In the genomic region with DNA sequence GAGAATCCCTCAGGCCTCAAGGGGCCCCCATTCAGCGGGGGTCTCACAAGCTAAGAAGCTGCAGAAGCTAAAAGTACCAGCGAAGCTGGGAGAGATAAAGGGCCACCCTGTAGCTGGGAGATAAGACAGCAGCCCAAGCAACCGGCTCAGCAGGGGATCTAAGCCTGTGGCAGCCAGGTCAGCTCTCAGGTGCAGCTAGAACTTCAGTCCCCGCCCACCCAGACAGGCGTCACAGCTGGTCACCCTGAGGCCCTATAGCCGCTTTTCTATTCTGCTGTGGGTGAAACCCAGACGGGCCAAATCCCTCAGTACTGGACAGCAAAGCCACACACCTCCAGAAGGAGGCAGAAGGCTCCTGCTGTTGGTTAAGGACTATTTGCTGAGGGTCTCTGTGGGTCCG, we compare ENCODE assay signal across 8 mouse cellular contexts. TPM values are rescaled to one million over a fixed set of nuclear protein-coding genes. Genes with fewer than 3 reads are reported as not detected.
DNase-seq lines count a peak whose midpoint lies in the region; ATAC-seq lines count a peak whose summit lies in the region.

No protein-coding gene starts in this region.

- H3K36me3 ChIP-seq in midbrain, embryonic 12.5 days, result no peaks in the 10 kb centered on the region
- no peaks in the 10 kb centered on the region for H3K36me3 ChIP-seq in midbrain, embryonic 16.5 days (ENCODE audit: control insufficient read depth, insufficient read depth, low read length)
- no peaks in the 10 kb centered on the region for H3K36me3 ChIP-seq in embryonic facial prominence, embryonic 11.5 days (replicated peaks; ENCODE audit: control insufficient read depth, insufficient read depth, low read depth, low read length)
- 0 out of 2 replicates have a peak, but pooled peaks cover under 1% of the 10 kb centered on the region for H3K36me3 ChIP-seq in intestine, embryonic 14.5 days (ENCODE audit: control insufficient read depth, insufficient read depth, low read length)
- no peaks in the 10 kb centered on the region for H3K36me3 ChIP-seq in midbrain, embryonic 13.5 days

- H3K4me1 ChIP-seq in midbrain, embryonic 12.5 days, result peaks cover 49% of the 10 kb centered on the region
- H3K4me1 ChIP-seq in midbrain, embryonic 16.5 days (ENCODE audit: control insufficient read depth, insufficient read depth, low read length), result peaks cover 27% of the 10 kb centered on the region
- H3K4me1 ChIP-seq in embryonic facial prominence, embryonic 11.5 days (ENCODE audit: control insufficient read depth, insufficient read depth, low read length), result peaks cover 14% of the 10 kb centered on the region
- peaks cover 52% of the 10 kb centered on the region for H3K4me1 ChIP-seq in intestine, embryonic 14.5 days (replicated peaks; ENCODE audit: control insufficient read depth, insufficient read depth, low read length)
- H3K4me1 ChIP-seq in midbrain, embryonic 13.5 days (replicated peaks), result peaks cover 49% of the 10 kb centered on the region

- no peak for ATAC-seq in midbrain, embryonic 12.5 days (ENCODE audit: low FRiP score, low read depth)
- ATAC-seq in midbrain, embryonic 16.5 days, result no peak
- no peak for ATAC-seq in embryonic facial prominence, embryonic 11.5 days (replicated peaks; ENCODE audit: insufficient number of reproducible peaks, low FRiP score, low TSS enrichment, low read depth)
- ATAC-seq in intestine, embryonic 14.5 days (replicated peaks; ENCODE audit: low FRiP score, low TSS enrichment, low read depth), result no peak
- no peak for ATAC-seq in midbrain, embryonic 13.5 days

- H3K27me3 ChIP-seq in midbrain, embryonic 12.5 days, result peaks cover 58% of the 10 kb centered on the region
- peaks cover 8% of the 10 kb centered on the region for H3K27me3 ChIP-seq in midbrain, embryonic 16.5 days (ENCODE audit: control insufficient read depth, insufficient read depth, low read depth, low read length)
- H3K27me3 ChIP-seq in embryonic facial prominence, embryonic 11.5 days (ENCODE audit: control insufficient read depth, insufficient read depth, low read length), result peaks cover 6% of the 10 kb centered on the region
- H3K27me3 ChIP-seq in intestine, embryonic 14.5 days (replicated peaks; ENCODE audit: control insufficient read depth, insufficient read depth, low read length), result 0 out of 2 replicates have a peak, but pooled peaks cover 2% of the 10 kb centered on the region
- H3K27me3 ChIP-seq in midbrain, embryonic 13.5 days, result peaks cover 37% of the 10 kb centered on the region

- 17% methylated on average over 8 of the region's 8 CpGs for WGBS in midbrain, embryonic 12.5 days
- 22% methylated on average over 8 of the region's 8 CpGs for WGBS in midbrain, embryonic 16.5 days
- WGBS in embryonic facial prominence, embryonic 11.5 days, result 32% methylated on average over 8 of the region's 8 CpGs
- WGBS in intestine, embryonic 14.5 days, result 43% methylated on average over 8 of the region's 8 CpGs
- 24% methylated on average over 8 of the region's 8 CpGs for WGBS in midbrain, embryonic 13.5 days

- no peak overlapping the region for H3K9ac ChIP-seq in midbrain, embryonic 12.5 days (replicated peaks)
- no peak overlapping the region for H3K9ac ChIP-seq in midbrain, embryonic 16.5 days (ENCODE audit: low read depth, low read length)
- no peak overlapping the region for H3K9ac ChIP-seq in embryonic facial prominence, embryonic 11.5 days (replicated peaks; ENCODE audit: low read length)
- H3K9ac ChIP-seq in intestine, embryonic 14.5 days (ENCODE audit: low read length), result no peak overlapping the region
- no peak overlapping the region for H3K9ac ChIP-seq in midbrain, embryonic 13.5 days (replicated peaks)

- no peak overlapping the region for H3K27ac ChIP-seq in midbrain, embryonic 12.5 days (replicated peaks)
- H3K27ac ChIP-seq in midbrain, embryonic 16.5 days (ENCODE audit: low read length), result no peak overlapping the region
- no peak overlapping the region for H3K27ac ChIP-seq in embryonic facial prominence, embryonic 11.5 days (replicated peaks; ENCODE audit: low read depth, low read length)
- no peak overlapping the region for H3K27ac ChIP-seq in intestine, embryonic 14.5 days (ENCODE audit: low read depth)
- H3K27ac ChIP-seq in midbrain, embryonic 13.5 days, result no peak overlapping the region

- no peak for DNase-seq in embryonic facial prominence, embryonic 11.5 days (ENCODE audit: low spot score)
- DNase-seq in intestine, embryonic 14.5 days (ENCODE audit: low spot score), result no peak
- DNase-seq in ovary, postnatal 10 days (ENCODE audit: low spot score), result no peak
- DNase-seq in ovary, postnatal 36 days (ENCODE audit: low spot score), result no peak
- no peak for DNase-seq in frontal cortex, postnatal 10 days (ENCODE audit: low spot score in 2 of 2)

- H3K4me3 ChIP-seq in midbrain, embryonic 12.5 days, result no peak overlapping the region
- no peak overlapping the region for H3K4me3 ChIP-seq in midbrain, embryonic 16.5 days (ENCODE audit: low read depth, low read length)
- no peak overlapping the region; the same call in 1 of the 2 replicates for H3K4me3 ChIP-seq in embryonic facial prominence, embryonic 11.5 days (ENCODE audit: low read depth, low read length)
- H3K4me3 ChIP-seq in intestine, embryonic 14.5 days (ENCODE audit: low read depth, low read length), result no peak overlapping the region
- H3K4me3 ChIP-seq in midbrain, embryonic 13.5 days (replicated peaks), result no peak overlapping the region

- H3K4me2 ChIP-seq in midbrain, embryonic 12.5 days (replicated peaks), result peak overlapping the region; percentile 97; the same call in 1 of the 2 replicates
- H3K4me2 ChIP-seq in midbrain, embryonic 16.5 days (ENCODE audit: low read length), result no peak overlapping the region; the same call in 1 of the 2 replicates
- H3K4me2 ChIP-seq in embryonic facial prominence, embryonic 11.5 days (ENCODE audit: low read depth, low read length), result 0 out of 2 replicates have a peak overlapping the region, but pooled peaks have one; percentile 10
- H3K4me2 ChIP-seq in intestine, embryonic 14.5 days (ENCODE audit: low read length), result peak overlapping the region; percentile 96
- H3K4me2 ChIP-seq in midbrain, embryonic 13.5 days (replicated peaks), result peak overlapping the region; percentile 0; the same call in 1 of the 2 replicates

- no peaks in the 10 kb centered on the region for H3K9me3 ChIP-seq in midbrain, embryonic 12.5 days
- H3K9me3 ChIP-seq in midbrain, embryonic 16.5 days (replicated peaks; ENCODE audit: control insufficient read depth, low read length, poor library complexity, severe bottlenecking), result no peaks in the 10 kb centered on the region
- no peaks in the 10 kb centered on the region for H3K9me3 ChIP-seq in embryonic facial prominence, embryonic 11.5 days (replicated peaks; ENCODE audit: control insufficient read depth, low read length)
- H3K9me3 ChIP-seq in intestine, embryonic 14.5 days (ENCODE audit: control insufficient read depth, low read length), result no peaks in the 10 kb centered on the region
- H3K9me3 ChIP-seq in midbrain, embryonic 13.5 days, result no peaks in the 10 kb centered on the region

RNA-seq across cellular contexts. Expression of a gene that starts 5.9 kb away (rescaled TPM):
- polyA plus RNA-seq in midbrain, embryonic 12.5 days (2016; fragmentation: Nextera tagmentation; extraction: Ambion mirVana), result 40.1 and 40.2 TPM in 2 replicates
- 37.8 and 40.7 TPM in 2 replicates for polyA plus RNA-seq in midbrain, embryonic 16.5 days (2015; fragmentation: Nextera tagmentation; extraction: Ambion mirVana)
- 52.5 and 58.9 TPM in 2 replicates for polyA plus RNA-seq in embryonic facial prominence, embryonic 11.5 days (2014; fragmentation: Nextera tagmentation; extraction: Ambion mirVana)
- polyA plus RNA-seq in intestine, embryonic 14.5 days (2014; fragmentation: Nextera tagmentation; extraction: Ambion mirVana), result 79.7 and 82.7 TPM in 2 replicates
- 29.7 and 30.4 TPM in 2 replicates for polyA plus RNA-seq in midbrain, embryonic 13.5 days (2015; fragmentation: Nextera tagmentation; extraction: Ambion mirVana)

RNA-seq across cellular contexts. Expression of a gene that starts 8.4 kb away (rescaled TPM):
- not detected in 2 replicates for polyA plus RNA-seq in midbrain, embryonic 12.5 days (2016; fragmentation: Nextera tagmentation; extraction: Ambion mirVana)
- polyA plus RNA-seq in midbrain, embryonic 16.5 days (2015; fragmentation: Nextera tagmentation; extraction: Ambion mirVana), result not detected in 2 replicates
- polyA plus RNA-seq in embryonic facial prominence, embryonic 11.5 days (2014; fragmentation: Nextera tagmentation; extraction: Ambion mirVana), result 1.6 and 5.6 TPM in 2 replicates
- polyA plus RNA-seq in intestine, embryonic 14.5 days (2014; fragmentation: Nextera tagmentation; extraction: Ambion mirVana), result 0.31 TPM in 1 of 2 replicates, not detected in the other
- not detected in 2 replicates for polyA plus RNA-seq in midbrain, embryonic 13.5 days (2015; fragmentation: Nextera tagmentation; extraction: Ambion mirVana)

RNA-seq across cellular contexts. Expression of a gene that starts 20.4 kb away (rescaled TPM):
- polyA plus RNA-seq in midbrain, embryonic 12.5 days (2016; fragmentation: Nextera tagmentation; extraction: Ambion mirVana), result 1,424 and 1,459 TPM in 2 replicates
- polyA plus RNA-seq in midbrain, embryonic 16.5 days (2015; fragmentation: Nextera tagmentation; extraction: Ambion mirVana), result 1,403 and 1,446 TPM in 2 replicates
- polyA plus RNA-seq in embryonic facial prominence, embryonic 11.5 days (2014; fragmentation: Nextera tagmentation; extraction: Ambion mirVana), result 1,660 and 1,740 TPM in 2 replicates
- 1,628 and 1,680 TPM in 2 replicates for polyA plus RNA-seq in intestine, embryonic 14.5 days (2014; fragmentation: Nextera tagmentation; extraction: Ambion mirVana)
- 1,587 and 1,677 TPM in 2 replicates for polyA plus RNA-seq in midbrain, embryonic 13.5 days (2015; fragmentation: Nextera tagmentation; extraction: Ambion mirVana)

RNA-seq across cellular contexts. Expression of a gene that starts 29.8 kb away (rescaled TPM):
- 96.6 and 102 TPM in 2 replicates for polyA plus RNA-seq in midbrain, embryonic 12.5 days (2016; fragmentation: Nextera tagmentation; extraction: Ambion mirVana)
- 76.0 and 79.6 TPM in 2 replicates for polyA plus RNA-seq in midbrain, embryonic 16.5 days (2015; fragmentation: Nextera tagmentation; extraction: Ambion mirVana)
- 85.6 and 92.2 TPM in 2 replicates for polyA plus RNA-seq in embryonic facial prominence, embryonic 11.5 days (2014; fragmentation: Nextera tagmentation; extraction: Ambion mirVana)
- 136 and 146 TPM in 2 replicates for polyA plus RNA-seq in intestine, embryonic 14.5 days (2014; fragmentation: Nextera tagmentation; extraction: Ambion mirVana)
- polyA plus RNA-seq in midbrain, embryonic 13.5 days (2015; fragmentation: Nextera tagmentation; extraction: Ambion mirVana), result 89.2 and 95.3 TPM in 2 replicates

RNA-seq across cellular contexts. Expression of a gene that starts 38.0 kb away (rescaled TPM):
- polyA plus RNA-seq in midbrain, embryonic 12.5 days (2016; fragmentation: Nextera tagmentation; extraction: Ambion mirVana), result 6.8 and 7.9 TPM in 2 replicates
- polyA plus RNA-seq in midbrain, embryonic 16.5 days (2015; fragmentation: Nextera tagmentation; extraction: Ambion mirVana), result 3.6 and 3.7 TPM in 2 replicates
- 3.5 and 5.3 TPM in 2 replicates for polyA plus RNA-seq in embryonic facial prominence, embryonic 11.5 days (2014; fragmentation: Nextera tagmentation; extraction: Ambion mirVana)
- polyA plus RNA-seq in intestine, embryonic 14.5 days (2014; fragmentation: Nextera tagmentation; extraction: Ambion mirVana), result 3.7 and 4.0 TPM in 2 replicates
- 5.2 and 7.1 TPM in 2 replicates for polyA plus RNA-seq in midbrain, embryonic 13.5 days (2015; fragmentation: Nextera tagmentation; extraction: Ambion mirVana)
